Mouse (Mus musculus) lung, postnatal 0 days (tissue): ENCODE data around the gene Rpl7a.
A peak's percentile ranks its signal among the peaks of the same experiment; 100 is the strongest.

Source experiments
- CTCF ChIP-seq: IDR thresholded peaks from 2 replicates; pipeline ENCODE4 v1.5.1; 2016; ENCODE audit warnings: antibody characterized with exemption, mild to moderate bottlenecking
- EP300 ChIP-seq: IDR thresholded peaks from 2 replicates; pipeline ENCODE4 v1.6.1; 2016; ENCODE audit warnings: antibody characterized with exemption, mild to moderate bottlenecking, control low read depth

DNA sequence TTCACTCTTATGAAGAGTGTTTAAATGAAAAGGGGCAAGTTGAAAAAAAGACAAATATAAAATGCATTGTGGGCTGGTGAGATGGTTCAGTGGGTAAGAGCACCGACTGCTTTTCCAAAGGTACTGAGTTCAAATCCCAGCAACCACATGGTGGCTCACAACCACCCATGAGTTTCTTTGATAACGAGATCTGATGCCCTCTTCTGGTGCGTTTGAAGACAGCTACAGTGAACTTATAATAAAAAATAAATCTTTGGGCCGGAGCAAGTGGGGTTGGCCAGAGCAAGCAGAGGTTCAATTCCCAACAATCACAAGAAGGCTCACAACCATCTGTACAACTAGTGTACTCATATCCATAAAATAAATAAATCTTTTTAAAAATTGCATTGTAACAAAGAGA is 14.7 kb upstream of the Rpl7a start:
- TF ChIP-seq CTCF (peak; percentile 10; the same call in 1 of the 2 replicates), EP300 (no peak)
